8 mouse cellular contexts compared by ENCODE assay signal in genomic region chr5:137381152-137381551, GRCm38 (mm10). TPM values are rescaled to one million over a fixed set of nuclear protein-coding genes. Genes with fewer than 3 reads are reported as not detected.
A peak's percentile ranks its signal among the peaks of the same experiment; 100 is the strongest.
DNase-seq lines count a peak whose midpoint lies in the region; ATAC-seq and TF ChIP-seq lines count a peak whose summit lies in the region.
"Had no signal": no experiment of that assay in that cellular context is flagged by ENCODE, and none has a peak within 500 bp of the region (broad histone marks: within the 10 kb centered on the region; RNA-seq: fewer than 3 reads in every experiment).

No protein-coding gene starts in this region.

- H3K79me2 ChIP-seq in liver, adult 2 months (ENCODE audit: control insufficient read depth, insufficient read depth, low read length): no peaks in the 10 kb centered on the region

- no peak overlapping the region for H3K9ac ChIP-seq in liver, adult 2 months (ENCODE audit: low read depth, low read length)
- H3K9ac ChIP-seq in liver, embryonic 12.5 days: no peak overlapping the region
- H3K9ac ChIP-seq: stomach, embryonic 15.5 days had no signal

- H3K27ac ChIP-seq in liver, adult 2 months (replicated peaks; ENCODE audit: insufficient read depth, low read depth, low read length): no peak overlapping the region
- H3K27ac ChIP-seq in liver, embryonic 12.5 days: no peak overlapping the region
- H3K27ac ChIP-seq: stomach, embryonic 15.5 days had no signal

- no peaks in the 10 kb centered on the region for H3K36me3 ChIP-seq in liver, adult 2 months (ENCODE audit: control insufficient read depth, insufficient read depth, low read length)
- no peaks in the 10 kb centered on the region for H3K36me3 ChIP-seq in liver, embryonic 12.5 days
- H3K36me3 ChIP-seq: stomach, embryonic 15.5 days had no signal

- peak; percentile 77 for TF ChIP-seq CTCF in liver, adult 2 months (IDR thresholded peaks at IDR 0.05; ENCODE audit: low read depth, low read length)
- TF ChIP-seq CTCF in lung, adult 2 months (IDR thresholded peaks at IDR 0.05; ENCODE audit: insufficient read depth, low read length): peak; percentile 88

- no peak for ATAC-seq in liver, embryonic 12.5 days

- H3K4me2 ChIP-seq in liver, embryonic 12.5 days: no peak overlapping the region
- H3K4me2 ChIP-seq: stomach, embryonic 15.5 days had no signal

- 56% methylated on average over 4 of the region's 4 CpGs for WGBS in liver, adult 2 months
- WGBS in liver, embryonic 12.5 days (ENCODE audit: insufficient replicate concordance): 41% methylated on average over 4 of the region's 4 CpGs
- 43% methylated on average over 4 of the region's 4 CpGs for WGBS in lung, adult 2 months

- TF ChIP-seq POLR2A in liver, adult 2 months (IDR thresholded peaks at IDR 0.05; ENCODE audit: extremely low read depth, insufficient read depth, low read length): no peak
- TF ChIP-seq POLR2A in lung, adult 2 months (IDR thresholded peaks at IDR 0.05; ENCODE audit: borderline replicate concordance, extremely low read depth, low read depth, low read length): no peak

- no peak overlapping the region for H3K4me3 ChIP-seq in liver, adult 2 months (ENCODE audit: insufficient read depth, low read depth, low read length)
- no peak overlapping the region for H3K4me3 ChIP-seq in liver, embryonic 12.5 days
- H3K4me3 ChIP-seq in lung, adult 2 months (replicated peaks; ENCODE audit: extremely low read depth, low read depth, low read length): no peak overlapping the region
- H3K4me3 ChIP-seq: stomach, embryonic 15.5 days had no signal

- no peaks in the 10 kb centered on the region for H3K9me3 ChIP-seq in liver, embryonic 12.5 days (replicated peaks)
- H3K9me3 ChIP-seq: stomach, embryonic 15.5 days had no signal

- peak; percentile 50 for DNase-seq in liver, adult 2 months (ENCODE audit: extremely low read depth, low read depth, low spot score)
- DNase-seq in WW6 (ENCODE audit: low read depth, low spot score): peak; percentile 69
- peak; percentile 53 to 76 for DNase-seq in cerebellum, postnatal 25 days
- DNase-seq in hindlimb bud, embryonic 11.5 days (ENCODE audit: extremely low spot score, low read depth, low spot score): peak; percentile 47
- DNase-seq in lung, adult 2 months: peak; percentile 66
- peak; percentile 24 for DNase-seq in spleen, adult 12 weeks (ENCODE audit: low spot score)

- no peaks in the 10 kb centered on the region for H3K27me3 ChIP-seq in liver, adult 2 months (ENCODE audit: control insufficient read depth, insufficient read depth, low read length)
- no peaks in the 10 kb centered on the region; the same call in 1 of the 2 replicates for H3K27me3 ChIP-seq in liver, embryonic 12.5 days (replicated peaks)
- H3K27me3 ChIP-seq: stomach, embryonic 15.5 days had no signal

- 0 out of 2 replicates have a peak, but pooled peaks cover under 1% of the 10 kb centered on the region for H3K4me1 ChIP-seq in liver, adult 2 months (ENCODE audit: control insufficient read depth, insufficient read depth, low read length)
- H3K4me1 ChIP-seq in liver, embryonic 12.5 days: 0 out of 2 replicates have a peak, but pooled peaks cover 2% of the 10 kb centered on the region
- peaks cover 7% of the 10 kb centered on the region for H3K4me1 ChIP-seq in lung, adult 2 months (ENCODE audit: control insufficient read depth, insufficient read depth, low read length)

RNA-seq across cellular contexts. Expression of gene Ephb4, which starts 31.2 kb away (rescaled TPM):
- 10.8 and 15.5 TPM in 2 replicates for total RNA-seq in liver, adult 2 months (2014; rRNA removed)
- polyA plus RNA-seq in liver, adult 2 months (2012; rRNA removed): 14.0 and 14.1 TPM in 2 replicates
- 14.2 and 15.7 TPM in 2 replicates for polyA plus RNA-seq in liver, embryonic 12.5 days (2016; fragmentation: Nextera tagmentation; extraction: Ambion mirVana)
- polyA plus RNA-seq in lung, adult 2 months (2012; rRNA removed): 105 and 123 TPM in 2 replicates

RNA-seq across cellular contexts. Expression of gene Slc12a9, which starts 47.8 kb away (rescaled TPM):
- total RNA-seq in liver, adult 2 months (2014; rRNA removed): 4.0 and 4.7 TPM in 2 replicates
- polyA plus RNA-seq in liver, adult 2 months (2012; rRNA removed): 11.9 and 20.3 TPM in 2 replicates
- polyA plus RNA-seq in liver, embryonic 12.5 days (2016; fragmentation: Nextera tagmentation; extraction: Ambion mirVana): 5.0 and 5.8 TPM in 2 replicates
- polyA plus RNA-seq in lung, adult 2 months (2012; rRNA removed): 22.5 and 24.1 TPM in 2 replicates
